Mouse (Mus musculus) midbrain, embryonic 14.5 days (tissue): Measurements from ENCODE around the gene Rufy1. TPM values are rescaled to one million over a fixed set of nuclear protein-coding genes. Genes with fewer than 3 reads are reported as not detected.

Experiments used
- ATAC-seq: fragments of 200-750 bp; cut with Nextera tagmentation; 2 replicates; pipeline ENCODE4 v1.8.0; 2017; ENCODE audit warnings: moderate number of reproducible peaks, moderate library complexity; ENCODE audit not compliant: low FRiP score, low TSS enrichment
- DNase-seq: peaks from one replicate; pipeline ENCODE4 v3.0.0-alpha.2; 2015
- H3K27ac ChIP-seq: fragments of 300-500 bp; sonication (generic); replicated peaks from 2 replicates; pipeline ENCODE4 v1.5.1; 2014; ENCODE audit warnings: mild to moderate bottlenecking, low read depth, low read length, moderate library complexity
- H3K27me3 ChIP-seq: fragments of 300-500 bp; sonication (generic); 2 replicates; pipeline ENCODE4 v1.6.1; 2014; ENCODE audit warnings: low read length, control low read depth, mixed read lengths; ENCODE audit not compliant: control insufficient read depth, insufficient read depth
- H3K36me3 ChIP-seq: fragments of 300-500 bp; sonication (generic); 2 replicates; pipeline ENCODE4 v1.6.1; 2014; ENCODE audit warnings: low read length, control low read depth; ENCODE audit not compliant: control insufficient read depth, insufficient read depth
- H3K4me1 ChIP-seq: fragments of 300-500 bp; sonication (generic); 2 replicates; pipeline ENCODE4 v1.6.1; 2014; ENCODE audit warnings: mild to moderate bottlenecking, antibody characterized with exemption, low read length, control low read depth; ENCODE audit not compliant: control insufficient read depth, insufficient read depth
- H3K4me2 ChIP-seq: fragments of 300-500 bp; sonication (generic); 2 replicates; pipeline ENCODE4 v1.6.1; 2014; ENCODE audit warnings: mild to moderate bottlenecking, low read length, moderate library complexity
- H3K4me3 ChIP-seq: fragments of 300-500 bp; sonication (generic); replicated peaks from 2 replicates; pipeline ENCODE4 v1.5.1; 2014; ENCODE audit warnings: low read depth, low read length
- H3K9ac ChIP-seq: fragments of 300-500 bp; sonication (generic); replicated peaks from 2 replicates; pipeline ENCODE4 v1.6.1; 2014; ENCODE audit warnings: mild to moderate bottlenecking, low read length, moderate library complexity
- H3K9me3 ChIP-seq: fragments of 300-500 bp; sonication (generic); 2 replicates; pipeline ENCODE4 v1.6.1; 2016; ENCODE audit warnings: low read length, control low read depth, mixed read lengths; ENCODE audit not compliant: control insufficient read depth
- WGBS: fragments of 180-500 bp; shearing (Covaris S2); extraction: QIAGEN DNeasy Blood & Tissue Kit; methylation state at CpG from one replicate; pipeline ENCODE4 v1.1.7; 2014; 5-methylcytosine and 5-hydroxymethylcytosine counted together
- polyA plus RNA-seq: library from polyadenylated mRNA; unstranded; fragments of >200 nt; fragmentation: Nextera tagmentation; extraction: Ambion mirVana; gene quantifications from 2 replicates; pipeline ENCODE4 v1.2.1, GENCODE M21; 2014

Gene Rufy1
- polyA plus RNA-seq, result 25.0 and 31.6 TPM in 2 replicates

DNA sequence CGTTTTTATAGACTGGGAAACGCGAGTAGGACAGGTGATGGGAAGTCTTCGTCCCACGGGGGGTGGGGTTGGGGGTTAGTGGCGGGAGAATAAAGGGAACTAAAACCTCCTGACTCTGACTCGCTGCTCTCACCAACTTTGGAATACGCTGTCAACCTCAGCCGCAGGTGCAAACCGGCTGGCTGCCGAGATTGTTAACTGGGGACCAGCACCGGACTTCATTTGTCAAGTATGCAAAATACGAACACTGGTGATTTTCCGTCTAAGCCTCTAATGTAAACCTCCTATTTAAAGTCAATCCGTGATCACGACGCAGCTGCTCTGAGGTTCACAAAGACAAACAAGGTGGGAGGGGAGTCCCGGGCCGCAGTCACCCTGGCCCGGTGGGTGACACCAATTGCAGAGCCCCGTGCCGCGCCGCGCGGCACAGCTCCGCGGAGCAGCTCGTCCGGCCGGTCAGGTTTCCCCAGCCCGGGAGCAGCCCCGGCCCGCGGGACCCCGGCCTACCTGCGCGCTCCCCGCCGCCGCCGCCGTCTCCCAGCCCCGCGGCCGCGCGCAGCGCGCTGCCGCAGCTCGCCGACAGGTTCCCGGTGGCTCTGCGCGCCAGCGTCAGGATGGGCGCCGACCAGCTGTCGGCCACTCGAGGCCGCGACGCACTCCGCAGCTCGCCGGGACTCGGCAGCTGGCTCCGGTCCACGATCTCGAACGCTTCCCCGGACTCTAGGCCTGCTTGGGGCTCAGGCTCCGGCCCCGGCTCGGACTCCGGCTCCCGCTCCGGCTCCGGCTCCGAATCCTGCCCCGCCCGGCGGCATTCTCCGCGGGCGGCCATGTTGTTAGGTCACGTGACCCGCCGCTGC lies at the start of gene Rufy1:
TSS of gene Rufy1 (minus strand) at position 849 of the 857 bp plus-strand sequence.
- peak; percentile 93 for DNase-seq
- WGBS, result under 1% methylated on average over 90 of the region's 90 CpGs

DNA sequence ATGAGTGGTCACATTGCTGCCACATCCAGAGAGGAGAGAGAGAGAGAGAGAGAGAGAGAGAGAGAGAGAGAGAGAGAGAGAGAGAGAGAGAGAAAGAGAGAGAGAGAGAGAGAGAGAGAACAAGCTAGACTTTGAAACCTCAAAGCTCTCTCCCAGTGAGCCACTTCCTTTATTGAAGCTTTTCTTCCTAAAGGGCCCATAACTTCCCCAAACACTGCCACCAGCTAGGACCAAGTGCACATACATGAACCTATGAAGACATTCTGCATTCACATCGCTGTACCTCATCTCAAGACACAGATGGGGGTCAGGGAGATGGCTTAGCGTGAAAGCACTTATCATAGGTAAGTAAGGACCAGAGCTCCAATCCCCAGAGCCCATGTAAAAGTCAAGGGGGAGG lies 47.1 kb upstream of the Rufy1 start:
- 89% methylated on average over 2 of the region's 2 CpGs for WGBS
- Histone ChIP-seq H3K9me3 (no peaks in the 10 kb centered on the region), H3K27me3 (no peaks in the 10 kb centered on the region), H3K36me3 (no peaks in the 10 kb centered on the region), H3K4me2 (no peak overlapping the region), H3K4me3 (no peak overlapping the region), H3K9ac (no peak overlapping the region), H3K27ac (no peak overlapping the region), H3K4me1 (peaks cover 10% of the 10 kb centered on the region; the same call in 1 of the 2 replicates)
- ATAC-seq, result no peak
- no peak for DNase-seq

More for the DNA sequence above, at the start of gene Rufy1:
- peak within 1 kb of the TSS; percentile 86 for H3K9ac ChIP-seq
- H3K9me3 ChIP-seq, result no peaks in the 10 kb centered on the region
- H3K4me3 ChIP-seq, result peak within 1 kb of the TSS; percentile 73
- H3K4me2 ChIP-seq, result peak within 1 kb of the TSS; percentile 64
- H3K27ac ChIP-seq, result peak within 1 kb of the TSS; percentile 97
- H3K27me3 ChIP-seq, result no peaks in the 10 kb centered on the region
- no peaks in the 10 kb centered on the region for H3K36me3 ChIP-seq
- ATAC-seq, result peak; percentile 86
- H3K4me1 ChIP-seq, result peaks cover 7% of the 10 kb centered on the region

DNA sequence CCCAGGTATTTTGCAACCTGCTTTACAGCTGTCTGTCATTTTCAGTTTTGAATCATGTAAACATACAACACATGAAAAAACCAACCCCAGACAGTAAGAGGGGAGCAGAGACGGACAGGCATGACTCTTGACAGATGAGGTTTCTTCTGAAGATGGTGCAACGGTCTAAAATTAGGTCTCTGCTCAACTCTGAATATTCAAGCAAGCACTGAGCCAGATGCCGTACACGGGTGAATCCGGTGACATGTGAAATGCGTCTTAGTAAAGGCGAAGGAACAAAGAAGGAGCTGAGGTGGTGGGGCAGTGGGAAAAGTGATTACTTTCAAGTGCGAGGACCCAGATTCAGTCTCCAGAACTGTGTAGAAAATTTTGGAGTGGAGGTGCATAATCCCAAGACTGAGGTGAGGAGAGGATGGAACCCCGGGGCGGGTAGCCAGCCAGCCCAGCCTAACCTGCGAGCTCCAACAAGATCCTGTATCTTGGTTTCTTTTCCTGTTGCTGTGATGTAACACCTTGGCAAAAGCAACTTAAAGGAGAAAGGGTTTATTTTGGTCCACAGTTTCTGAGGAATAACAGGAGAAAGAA lies 46.7 kb upstream of the Rufy1 start:
- Histone ChIP-seq H3K36me3 (no peaks in the 10 kb centered on the region), H3K27ac (no peak overlapping the region), H3K4me1 (peaks cover 10% of the 10 kb centered on the region; the same call in 1 of the 2 replicates), H3K9me3 (no peaks in the 10 kb centered on the region), H3K4me2 (no peak overlapping the region), H3K27me3 (no peaks in the 10 kb centered on the region), H3K4me3 (no peak overlapping the region), H3K9ac (no peak overlapping the region)
- no peak for DNase-seq
- no peak for ATAC-seq
- WGBS, result 70% methylated on average over 11 of the region's 11 CpGs

DNA sequence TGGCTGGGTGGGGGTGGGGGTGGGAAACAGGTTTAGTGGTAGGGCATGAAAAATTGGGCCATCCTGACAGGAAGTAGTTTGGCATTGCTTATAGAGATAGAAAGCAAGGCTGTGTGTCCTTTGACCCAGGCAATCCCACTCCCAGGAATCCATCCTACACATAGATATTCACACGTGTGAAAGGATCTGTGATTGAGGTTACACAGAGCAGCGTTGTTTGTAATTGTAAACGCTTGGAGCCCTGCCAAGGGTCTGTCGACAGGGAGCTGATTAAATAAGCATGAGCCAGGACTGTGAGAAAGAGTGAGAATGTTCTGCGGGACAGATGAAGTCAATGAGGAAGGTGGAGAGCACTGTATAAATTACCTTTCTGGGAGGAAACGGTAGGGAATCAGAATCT lies 46.0 kb upstream of the Rufy1 start:
- 20% methylated on average over 6 of the region's 6 CpGs for WGBS
- no peaks in the 10 kb centered on the region for H3K36me3 ChIP-seq
- ATAC-seq (no peak; the same call in 1 of the 2 replicates), DNase-seq (peak; percentile 83)
- 0 out of 2 replicates have a peak overlapping the region, but pooled peaks have one; percentile 32 for H3K27ac ChIP-seq
- no peaks in the 10 kb centered on the region for H3K9me3 ChIP-seq
- H3K9ac ChIP-seq, result no peak overlapping the region
- H3K4me3 ChIP-seq, result no peak overlapping the region
- H3K27me3 ChIP-seq, result no peaks in the 10 kb centered on the region
- peaks cover 10% of the 10 kb centered on the region; the same call in 1 of the 2 replicates for H3K4me1 ChIP-seq
- H3K4me2 ChIP-seq, result peak overlapping the region; percentile 8; the same call in 1 of the 2 replicates

DNA sequence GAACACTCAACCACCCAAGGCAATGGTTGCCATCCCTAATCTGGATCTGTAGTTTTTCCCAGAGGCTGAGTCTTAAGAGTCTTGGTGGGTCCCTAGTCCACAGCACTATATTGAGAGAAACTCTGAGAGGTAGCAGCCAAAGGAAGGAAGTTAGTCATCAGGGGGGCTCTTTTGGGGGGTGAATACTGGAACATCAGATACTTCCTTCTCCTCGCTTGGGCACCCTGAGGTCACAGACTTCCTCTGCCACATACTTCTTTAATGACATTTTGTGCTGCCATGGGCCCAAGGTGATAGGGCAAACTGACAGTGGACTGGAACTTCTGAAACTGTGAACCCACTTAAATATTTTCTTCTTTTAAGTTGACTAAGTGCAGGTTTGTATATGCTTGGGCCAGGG lies 43.0 kb upstream of the Rufy1 start:
- DNase-seq (no peak), ATAC-seq (no peak)
- no peak overlapping the region for H3K9ac ChIP-seq
- H3K4me1 ChIP-seq, result peaks cover 10% of the 10 kb centered on the region; the same call in 1 of the 2 replicates
- no peaks in the 10 kb centered on the region for H3K9me3 ChIP-seq
- H3K36me3 ChIP-seq, result no peaks in the 10 kb centered on the region
- no peak overlapping the region for H3K27ac ChIP-seq
- no peaks in the 10 kb centered on the region for H3K27me3 ChIP-seq
- H3K4me2 ChIP-seq, result no peak overlapping the region
- H3K4me3 ChIP-seq, result no peak overlapping the region
- WGBS, result 88% methylated on average over 1 of the region's 1 CpGs

DNA sequence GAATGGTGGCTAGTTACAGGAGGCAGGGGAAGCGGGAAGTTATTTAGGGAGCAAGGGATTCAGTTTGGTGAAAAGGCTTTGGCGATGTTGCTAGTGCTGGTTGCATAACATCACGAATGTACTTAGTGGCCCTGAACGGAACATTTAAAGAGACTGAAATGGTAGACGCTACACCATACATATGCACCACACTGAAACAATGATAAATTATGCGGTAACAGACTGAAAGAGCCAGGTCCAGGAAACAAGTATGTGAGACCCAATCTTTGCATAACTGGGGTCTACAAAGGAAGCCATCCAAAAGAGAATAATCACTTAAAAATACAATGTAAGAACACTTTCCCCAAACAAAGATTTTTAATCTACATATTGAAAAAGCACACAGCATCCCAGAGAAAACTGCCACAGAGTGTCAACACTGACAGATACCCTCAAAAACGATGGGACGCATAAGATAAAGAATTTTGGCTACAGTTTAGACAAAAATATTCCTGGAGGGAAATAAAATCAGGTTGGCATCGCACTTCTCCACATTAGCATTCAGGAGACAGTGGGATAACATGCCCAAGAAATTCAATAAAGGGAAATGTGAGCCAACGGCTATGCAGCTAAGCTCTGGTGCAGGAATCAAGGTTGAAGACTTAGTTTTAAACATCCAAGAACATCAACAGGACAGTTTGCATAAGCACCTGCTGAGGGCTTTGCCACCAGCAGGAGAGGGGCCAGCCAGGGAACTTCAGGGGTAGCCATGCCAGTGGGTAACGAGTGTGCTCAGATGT lies 41.4 kb upstream of the Rufy1 start:
- DNase-seq, result no peak
- H3K4me2 ChIP-seq, result no peak overlapping the region
- H3K9ac ChIP-seq, result no peak overlapping the region
- no peak overlapping the region for H3K27ac ChIP-seq
- ATAC-seq, result no peak
- no peaks in the 10 kb centered on the region for H3K27me3 ChIP-seq
- no peaks in the 10 kb centered on the region for H3K36me3 ChIP-seq
- 83% methylated on average over 11 of the region's 11 CpGs for WGBS
- H3K4me1 ChIP-seq, result peaks cover 9% of the 10 kb centered on the region; the same call in 1 of the 2 replicates
- no peaks in the 10 kb centered on the region for H3K9me3 ChIP-seq
- no peak overlapping the region for H3K4me3 ChIP-seq

DNA sequence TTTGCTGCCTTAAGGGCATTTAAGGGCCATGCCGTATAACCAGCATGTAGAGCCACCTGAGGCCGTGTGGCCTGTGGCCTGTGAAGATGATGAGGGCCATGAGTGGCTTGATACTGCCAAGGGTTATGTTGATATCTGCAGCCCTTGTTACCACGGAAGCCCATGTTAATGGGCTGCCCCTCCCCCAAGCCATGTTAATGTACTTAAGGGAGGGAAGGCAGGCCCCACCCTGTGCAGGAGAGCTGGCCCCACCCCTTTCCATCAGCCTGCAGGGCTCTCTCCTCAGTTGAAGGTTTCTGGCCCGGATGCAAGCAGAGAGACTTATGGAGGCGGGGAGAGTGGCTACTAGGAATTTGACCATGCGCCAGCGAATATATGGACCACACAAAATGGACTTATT lies 30.6 kb upstream of the Rufy1 start:
- H3K9ac ChIP-seq, result no peak overlapping the region
- ATAC-seq, result no peak
- DNase-seq, result no peak
- no peaks in the 10 kb centered on the region for H3K9me3 ChIP-seq
- H3K4me3 ChIP-seq, result no peak overlapping the region
- no peaks in the 10 kb centered on the region for H3K36me3 ChIP-seq
- peaks cover 8% of the 10 kb centered on the region for H3K4me1 ChIP-seq
- no peak overlapping the region for H3K27ac ChIP-seq
- WGBS, result 81% methylated on average over 7 of the region's 7 CpGs
- no peaks in the 10 kb centered on the region for H3K27me3 ChIP-seq
- no peak overlapping the region for H3K4me2 ChIP-seq

DNA sequence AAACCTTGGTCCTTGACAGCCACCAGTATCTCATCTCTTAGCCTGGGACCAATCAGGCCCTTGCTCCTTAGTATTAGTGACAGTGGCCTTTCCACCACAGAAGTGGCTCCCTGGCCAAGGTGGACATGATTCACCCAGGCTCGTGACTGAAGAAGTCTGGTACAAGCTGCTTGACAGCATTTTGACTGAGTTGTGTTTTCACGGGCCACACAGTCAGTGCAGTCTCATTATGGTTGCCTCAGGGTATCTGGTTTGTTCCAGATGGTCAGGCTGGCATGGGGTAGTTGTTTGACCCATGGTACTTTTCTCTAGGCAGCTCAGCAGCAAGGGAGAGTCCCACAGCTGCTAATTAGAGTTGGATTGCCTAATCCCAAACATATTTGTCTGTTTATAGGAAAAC lies 28.3 kb upstream of the Rufy1 start:
- Histone ChIP-seq H3K9me3 (no peaks in the 10 kb centered on the region), H3K9ac (no peak overlapping the region), H3K4me1 (peaks cover 8% of the 10 kb centered on the region), H3K4me3 (no peak overlapping the region), H3K4me2 (no peak overlapping the region), H3K36me3 (no peaks in the 10 kb centered on the region), H3K27ac (no peak overlapping the region), H3K27me3 (no peaks in the 10 kb centered on the region)
- no peak for ATAC-seq
- DNase-seq, result no peak
- 73% methylated on average over 2 of the region's 2 CpGs for WGBS
